Mouse (Mus musculus) right cerebral cortex, postnatal 25 days (tissue): ENCODE results near the gene Camk2d.

Source experiments
- DNase-seq: peaks from one replicate; pipeline ENCODE4 v3.0.0; 2022

Gene Camk2d

DNA sequence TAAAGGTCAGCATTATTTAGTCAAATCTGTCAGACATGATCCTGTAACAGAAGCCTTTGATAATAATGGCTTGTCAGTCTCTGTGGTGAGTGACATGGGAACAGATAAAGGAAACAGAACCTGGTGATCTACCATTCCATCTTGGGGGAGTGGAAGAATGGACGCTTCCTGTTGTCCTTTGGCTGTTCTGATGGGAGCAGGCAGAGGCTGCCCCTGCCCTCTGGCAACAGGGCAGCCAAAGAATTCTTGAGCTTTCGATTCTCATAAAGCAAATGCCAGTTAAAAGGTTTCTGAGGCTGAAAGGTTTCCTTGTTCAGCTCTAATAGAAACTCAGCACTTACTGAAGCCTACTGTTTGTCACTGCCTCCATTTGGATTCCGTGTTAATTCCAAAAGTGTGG is 60.1 kb downstream of the Camk2d start:
- DNase-seq = no peak

DNA sequence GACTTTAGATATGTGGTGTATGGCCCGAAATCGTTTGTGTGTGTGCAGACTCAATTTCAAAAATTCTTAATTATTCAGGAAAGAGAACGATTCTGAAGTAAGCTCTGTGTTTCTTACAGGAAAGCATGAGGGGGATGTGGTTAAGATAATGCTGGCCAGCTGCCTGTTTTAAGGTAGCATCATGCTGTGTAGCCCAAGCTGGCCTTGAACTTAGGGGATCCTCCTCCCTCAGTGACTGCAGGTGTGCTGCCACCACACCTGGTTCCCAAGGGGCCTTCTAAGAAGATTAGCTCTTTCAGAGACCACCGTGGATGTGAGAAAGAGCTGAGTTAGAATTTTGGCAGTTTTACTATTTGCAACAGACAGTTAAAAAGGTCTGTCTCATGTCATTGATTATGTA is 61.8 kb downstream of the Camk2d start:
- no peak for DNase-seq

- no peak for DNase-seq
Measured at GRCm38 (mm10) chr3:126658791-126659190, 62.7 kb downstream of the Camk2d start.

GRCm38 (mm10) chr3:126659235-126659634 is 63.1 kb downstream of the Camk2d start:
- DNase-seq = no peak

GRCm38 (mm10) chr3:126659832-126660564 is 63.9 kb downstream of the Camk2d start:
- no peak for DNase-seq

DNA sequence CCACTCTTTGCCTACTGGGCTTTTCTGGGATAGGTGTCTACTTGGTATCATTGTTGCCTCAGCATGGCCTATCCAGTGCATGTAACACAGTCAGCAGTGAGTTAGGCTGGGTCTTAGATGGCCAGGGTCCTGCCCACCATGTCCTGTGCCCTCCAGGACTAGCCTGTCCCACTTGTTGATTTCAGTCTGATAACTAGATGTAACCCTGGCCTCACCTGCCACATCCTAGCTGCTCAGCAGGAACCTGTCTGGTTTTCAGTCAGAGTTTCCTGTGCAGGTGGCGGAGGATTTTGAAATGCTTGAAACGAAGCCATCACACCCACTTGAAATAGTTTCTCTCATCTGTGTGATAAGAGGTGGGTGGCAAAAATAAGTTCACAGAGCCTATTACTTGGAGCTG is 64.5 kb downstream of the Camk2d start:
- no peak for DNase-seq

DNA sequence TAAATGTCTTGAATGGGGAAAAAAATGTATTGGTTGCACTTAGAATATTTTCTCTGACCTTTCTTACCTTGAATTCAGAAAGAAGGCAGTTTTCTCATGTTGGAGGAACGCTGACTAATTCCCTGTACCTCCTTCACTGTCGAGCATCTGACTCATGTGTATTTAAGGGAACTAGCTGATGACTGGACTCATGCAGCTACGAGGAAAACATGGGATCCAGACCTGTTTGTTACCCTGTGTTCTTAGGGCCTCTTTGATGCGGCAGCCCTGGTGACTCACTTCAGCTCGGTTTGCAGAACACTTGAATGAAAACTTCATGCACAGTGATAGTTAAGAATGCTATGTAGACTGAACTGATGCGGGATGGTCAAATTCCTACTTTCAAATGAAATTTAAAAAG is 64.9 kb downstream of the Camk2d start:
- no peak for DNase-seq

DNA sequence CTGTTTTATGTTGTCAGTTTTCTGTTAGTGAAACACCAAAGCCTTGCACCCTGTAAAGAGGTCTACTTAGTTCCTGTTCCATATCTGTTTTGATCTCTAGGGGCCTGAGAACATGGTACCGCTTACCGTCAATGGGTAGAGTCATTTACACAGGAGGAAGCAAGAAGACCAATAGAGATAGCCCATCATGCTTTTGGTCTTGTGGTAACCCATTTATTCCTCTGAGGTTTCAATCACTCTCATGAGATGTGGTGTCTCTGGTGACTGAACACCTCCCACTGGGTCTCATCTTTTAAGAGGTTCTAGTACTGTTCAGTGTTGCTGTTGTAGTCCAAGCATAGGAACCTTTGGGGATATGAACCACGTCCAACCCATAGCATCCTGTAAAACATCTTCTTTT is 65.8 kb downstream of the Camk2d start:
- no peak for DNase-seq

DNA sequence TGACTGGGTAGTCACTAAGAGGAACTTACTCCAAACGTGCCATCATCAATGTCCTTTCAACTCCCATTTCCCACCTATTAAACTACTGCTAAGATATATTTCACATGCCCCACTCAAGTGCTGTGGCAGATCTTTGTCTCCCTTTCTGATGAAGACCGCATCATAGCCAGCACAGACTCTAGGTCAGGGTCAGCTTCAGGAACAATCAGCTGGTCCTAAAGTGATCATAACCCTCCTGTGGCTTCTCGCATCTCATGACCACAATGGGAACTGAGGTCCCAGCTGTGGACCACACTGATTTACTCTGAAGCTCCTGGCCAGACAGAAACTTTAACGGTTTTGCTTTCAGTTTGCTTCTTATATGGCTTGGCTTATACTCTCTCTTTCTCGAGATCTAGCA is 67.3 kb downstream of the Camk2d start:
- DNase-seq = no peak

DNA sequence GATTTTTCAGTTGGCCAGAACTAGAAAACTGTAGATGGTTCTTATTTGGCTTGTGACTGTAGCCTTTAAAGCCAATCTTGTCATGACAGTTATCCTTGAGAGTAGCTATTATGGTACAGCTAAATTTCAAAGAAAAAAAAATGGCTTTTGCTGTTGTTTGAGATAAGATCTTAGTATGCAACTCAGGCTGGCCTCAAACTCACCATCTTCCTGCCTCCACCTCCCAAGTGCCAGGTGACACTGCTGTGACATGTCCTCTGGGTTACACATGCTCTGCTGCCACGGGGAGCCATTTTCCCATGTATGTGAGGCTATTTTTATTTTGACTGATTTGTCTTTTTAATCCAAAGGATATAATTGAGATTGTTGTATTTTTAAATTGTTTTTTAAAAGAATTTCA is 69.8 kb downstream of the Camk2d start:
- DNase-seq = no peak

GRCm38 (mm10) chr3:126667019-126667418 is 70.9 kb downstream of the Camk2d start:
- DNase-seq = no peak

DNA sequence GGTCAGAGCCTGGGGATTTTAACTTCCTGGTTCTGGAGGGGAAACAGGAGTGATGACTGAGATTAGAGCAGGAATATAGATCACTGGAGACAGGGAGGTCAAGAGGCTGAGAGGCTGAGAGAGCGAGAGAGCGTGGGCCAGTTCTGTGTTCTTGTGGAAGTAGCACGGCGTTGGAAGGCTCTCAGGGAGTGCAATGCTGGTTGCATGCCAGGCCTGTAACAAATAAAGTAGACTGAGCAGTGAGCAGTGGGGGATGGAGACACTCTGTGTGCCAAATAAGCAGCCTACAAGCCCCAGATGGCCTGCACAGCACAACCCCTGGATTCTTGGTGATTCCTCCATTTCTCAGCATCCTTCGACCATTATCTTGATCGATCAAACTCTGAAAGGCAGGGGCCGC is 71.3 kb downstream of the Camk2d start:
- DNase-seq = no peak

DNA sequence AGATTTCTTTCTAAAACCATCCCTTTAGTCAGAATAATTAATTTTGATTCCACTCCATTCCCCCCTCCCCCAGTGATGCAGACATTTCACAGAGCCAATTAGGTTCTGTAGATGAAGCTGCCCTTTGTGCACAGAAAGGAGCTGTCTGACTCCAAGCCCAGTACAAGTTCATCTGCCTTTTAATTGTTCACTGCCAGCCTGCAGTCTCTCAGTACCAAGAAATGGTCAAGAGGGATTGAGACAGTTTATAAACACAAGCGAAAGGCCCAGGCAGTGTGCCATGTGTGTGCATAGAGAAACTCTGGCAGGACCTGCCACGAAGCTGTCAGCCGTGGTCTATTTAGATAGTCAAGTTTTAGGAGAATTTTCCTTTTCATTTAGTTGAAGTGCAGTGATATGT is 72.0 kb downstream of the Camk2d start:
- no peak for DNase-seq

DNA sequence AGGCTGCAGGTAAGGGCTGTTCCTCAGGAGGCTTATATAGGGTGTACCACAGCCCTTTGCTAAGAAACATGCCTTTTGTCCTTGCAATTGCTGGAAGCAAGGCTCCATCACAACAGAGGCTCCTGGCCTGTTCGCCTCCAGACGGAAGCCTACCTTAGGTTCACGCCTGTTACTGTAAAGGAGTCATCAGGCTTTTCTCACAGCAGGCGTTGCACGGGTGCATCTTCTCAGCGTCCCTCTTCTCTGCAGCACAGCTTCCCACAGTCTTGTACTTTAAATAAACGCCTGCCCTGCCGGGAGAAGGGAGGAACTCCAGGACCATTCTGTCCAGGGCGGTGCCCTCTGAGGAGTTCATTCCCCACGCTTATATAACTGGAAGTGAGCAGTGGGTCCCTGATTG is 72.6 kb downstream of the Camk2d start:
- DNase-seq = no peak

DNA sequence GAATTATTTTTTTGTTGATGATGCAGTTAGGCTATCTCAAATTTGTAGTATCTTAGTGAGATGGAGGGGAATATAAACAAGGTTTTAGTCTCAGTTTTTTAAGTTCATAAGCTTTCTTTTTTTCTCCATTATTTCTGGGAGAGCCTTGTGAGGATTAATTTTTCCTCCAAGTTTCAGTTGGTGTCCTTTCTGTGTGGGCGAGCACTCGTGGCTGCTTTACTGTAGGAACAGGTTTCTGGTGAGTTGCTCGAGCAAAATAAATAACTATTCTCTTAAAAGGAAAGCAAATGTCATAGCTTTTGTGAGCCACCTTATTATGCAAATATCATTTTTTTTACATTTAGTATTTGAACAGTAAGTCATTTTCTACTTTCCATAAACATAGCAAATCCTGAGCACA is 74.3 kb downstream of the Camk2d start:
- no peak for DNase-seq

DNA sequence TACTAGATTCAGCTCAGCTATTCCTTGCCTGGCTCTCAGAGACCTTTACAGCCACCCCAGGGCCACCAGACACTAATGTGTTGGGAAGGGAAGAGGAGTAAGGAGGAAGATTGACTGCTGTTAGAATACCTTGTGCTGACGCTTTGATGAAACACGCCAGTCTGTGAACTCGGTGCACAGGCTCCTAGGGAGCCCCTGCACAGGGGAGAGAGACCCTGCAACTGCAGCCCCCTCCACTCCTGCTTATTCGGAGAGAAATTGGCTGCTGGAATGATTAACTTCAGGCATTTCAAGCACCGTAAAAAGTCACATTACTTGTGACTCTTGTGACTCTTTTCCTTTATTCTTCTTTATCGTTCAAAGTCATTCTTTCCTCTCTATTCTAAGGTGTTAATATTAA is 75.2 kb downstream of the Camk2d start:
- no peak for DNase-seq

DNA sequence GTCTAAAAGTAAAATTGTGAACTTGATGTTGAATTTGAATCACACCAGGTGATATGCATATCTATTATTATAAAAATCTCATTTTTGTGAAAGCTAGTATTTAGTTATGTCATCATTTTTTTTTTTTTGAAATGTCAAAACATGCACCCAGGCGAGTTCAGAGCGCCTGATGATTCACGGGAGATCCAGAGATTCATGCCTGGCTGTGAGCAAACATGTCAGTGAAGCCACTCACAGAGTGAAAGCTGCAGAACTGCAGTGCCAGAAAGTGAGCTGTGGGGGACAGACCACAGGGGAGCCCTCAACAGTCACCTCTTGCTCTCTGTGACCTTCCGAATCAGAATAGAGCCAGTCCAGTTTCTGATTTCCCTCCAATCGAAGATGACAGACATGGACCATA is 84.9 kb downstream of the Camk2d start:
- DNase-seq = no peak

DNA sequence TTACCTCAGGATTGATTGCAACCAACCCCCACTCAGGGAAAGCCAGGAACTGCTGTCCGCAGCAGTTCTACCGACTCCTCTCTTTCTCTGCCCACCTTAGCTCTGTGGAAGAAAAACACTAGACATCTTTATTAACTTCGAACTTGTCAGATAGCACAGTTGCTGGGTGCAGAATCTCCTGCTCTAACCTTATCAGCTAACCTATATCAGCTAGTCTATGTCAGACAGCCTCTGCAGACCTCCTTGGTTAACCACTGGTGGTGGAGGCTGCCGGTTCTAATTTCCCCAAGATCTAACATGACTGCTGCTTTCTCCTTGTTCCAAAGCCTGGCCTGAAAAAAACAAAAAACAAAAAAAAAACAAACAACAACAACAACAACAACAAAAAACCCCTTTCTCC is 85.9 kb downstream of the Camk2d start:
- DNase-seq = no peak

- DNase-seq = no peak
Measured at GRCm38 (mm10) chr3:126685363-126685762, 89.3 kb downstream of the Camk2d start.

- DNase-seq = no peak
Measured at GRCm38 (mm10) chr3:126687150-126687549, 91.0 kb downstream of the Camk2d start.

DNA sequence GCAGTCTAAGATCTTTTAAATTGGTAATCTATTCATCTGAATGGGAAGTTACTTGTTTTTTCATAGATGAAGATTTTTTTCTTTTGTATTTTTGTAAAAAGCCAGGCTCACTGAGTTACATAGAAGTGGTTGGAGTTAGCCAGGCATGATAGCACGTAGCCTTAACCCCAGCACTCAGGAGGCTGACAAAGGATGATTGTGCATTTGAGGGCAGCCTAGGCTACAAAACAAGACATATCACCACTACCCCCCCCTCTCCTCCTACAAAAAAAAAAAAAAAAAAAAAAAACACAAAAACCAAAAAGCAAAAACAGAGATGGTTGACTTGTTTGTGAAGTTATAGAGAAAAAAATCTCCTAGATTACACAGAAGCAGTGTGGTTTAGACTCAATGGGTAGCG is 92.4 kb downstream of the Camk2d start:
- DNase-seq = no peak

- DNase-seq = no peak
Measured at GRCm38 (mm10) chr3:126690627-126691505, 94.8 kb downstream of the Camk2d start.

DNA sequence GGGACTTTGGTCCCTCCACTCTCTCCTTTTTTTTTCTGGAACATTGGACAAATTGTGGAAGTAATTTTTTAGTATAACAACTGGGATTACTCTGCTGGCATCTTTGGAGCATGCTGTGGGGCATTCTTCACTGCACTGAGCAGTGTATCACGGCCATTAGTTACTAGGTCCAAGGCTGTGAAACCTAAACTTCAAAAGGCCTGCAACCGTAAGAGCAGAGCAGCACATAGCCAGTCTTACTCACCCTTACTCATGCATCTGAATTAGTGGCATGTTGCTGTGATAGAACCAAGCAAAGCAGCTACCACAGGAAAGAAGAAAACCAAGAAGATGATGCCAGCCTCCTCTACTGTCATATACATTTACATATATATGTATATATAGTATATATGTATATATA is 95.5 kb downstream of the Camk2d start:
- DNase-seq = no peak

DNA sequence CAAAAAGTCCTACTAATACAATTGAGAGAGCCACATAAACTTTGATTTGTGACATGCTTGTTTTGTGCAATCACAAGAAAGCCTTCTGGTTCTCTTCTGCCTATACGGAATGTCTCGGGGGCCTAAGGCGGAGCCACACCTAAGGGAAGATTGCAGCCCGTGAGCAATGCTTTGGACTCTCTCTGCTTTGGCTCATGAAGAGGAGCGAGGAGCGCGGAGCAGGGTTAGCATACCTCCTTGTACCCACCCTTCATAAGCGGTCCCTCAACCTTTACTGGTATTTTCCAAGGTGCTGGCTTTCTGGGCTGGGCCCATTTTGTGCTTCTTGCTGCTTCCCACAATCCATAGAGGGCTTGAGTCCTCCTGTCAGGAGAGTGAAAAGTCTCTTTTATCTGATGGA is 96.7 kb downstream of the Camk2d start:
- no peak for DNase-seq

DNA sequence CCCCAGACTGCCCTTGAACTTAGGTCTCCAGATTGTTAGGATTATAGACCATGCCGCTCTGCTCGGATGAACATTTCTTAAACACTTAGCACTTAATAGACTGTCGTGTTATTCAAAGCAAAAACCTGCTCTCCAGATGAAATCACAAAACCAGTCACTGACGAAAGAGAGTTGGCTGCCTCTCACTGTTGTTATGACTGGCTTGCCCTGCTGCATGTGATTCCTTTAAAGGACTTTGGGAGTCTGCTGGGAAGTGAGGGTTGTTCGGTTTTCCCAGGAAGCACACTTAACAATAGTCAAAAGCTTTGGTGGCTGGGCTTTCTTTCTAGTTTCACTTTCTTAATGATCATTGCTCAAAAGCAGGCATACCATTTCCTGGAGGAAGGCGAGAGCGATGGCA is 97.2 kb downstream of the Camk2d start:
- no peak for DNase-seq
